Mouse (Mus musculus) liver, embryonic 16.5 days (tissue): Measurements from ENCODE around the gene Myo1h. TPM values are rescaled to one million over a fixed set of nuclear protein-coding genes. Genes with fewer than 3 reads are reported as not detected.

Source experiments
- ATAC-seq: fragments of 200-750 bp; cut with Nextera tagmentation; 2 replicates; pipeline ENCODE4 v1.8.0; 2017; ENCODE audit warnings: low read depth, mild to moderate bottlenecking, moderate number of reproducible peaks, moderate library complexity
- H3K27ac ChIP-seq: fragments of 300-500 bp; sonication (generic); 2 replicates; pipeline ENCODE4 v1.5.1; 2014; ENCODE audit warnings: mild to moderate bottlenecking, low read length
- H3K27me3 ChIP-seq: fragments of 300-500 bp; sonication (generic); 2 replicates; pipeline ENCODE4 v1.6.1; 2014; ENCODE audit warnings: low read depth, low read length, mixed read lengths; ENCODE audit not compliant: control insufficient read depth, insufficient read depth
- H3K36me3 ChIP-seq: fragments of 300-500 bp; sonication (generic); 2 replicates; pipeline ENCODE4 v1.6.1; 2014; ENCODE audit warnings: mild to moderate bottlenecking; ENCODE audit not compliant: control insufficient read depth, insufficient read depth
- H3K4me1 ChIP-seq: fragments of 300-500 bp; sonication (generic); 2 replicates; pipeline ENCODE4 v1.6.1; 2014; ENCODE audit warnings: low read depth, low read length, mixed read lengths; ENCODE audit not compliant: control insufficient read depth
- H3K4me2 ChIP-seq: fragments of 300-500 bp; sonication (generic); 2 replicates; pipeline ENCODE4 v1.6.1; 2014; ENCODE audit warnings: low read depth, low read length, mixed read lengths
- H3K4me3 ChIP-seq: fragments of 300-500 bp; sonication (generic); 2 replicates; pipeline ENCODE4 v1.5.1; 2014; ENCODE audit warnings: low read depth, mild to moderate bottlenecking, low read length
- H3K9ac ChIP-seq: fragments of 300-500 bp; sonication (generic); 2 replicates; pipeline ENCODE4 v1.6.1; 2014; ENCODE audit warnings: low read depth, low read length
- H3K9me3 ChIP-seq: fragments of 300-500 bp; sonication (generic); replicated peaks from 2 replicates; pipeline ENCODE4 v1.6.1; 2016; ENCODE audit warnings: low read length; ENCODE audit not compliant: control insufficient read depth
- WGBS: fragments of 180-500 bp; shearing (Covaris S2); extraction: QIAGEN DNeasy Blood & Tissue Kit; methylation state at CpG from one replicate; pipeline ENCODE4 v1.1.7; 2014; ENCODE audit not compliant: insufficient replicate concordance; 5-methylcytosine and 5-hydroxymethylcytosine counted together
- polyA plus RNA-seq: library from polyadenylated mRNA; unstranded; fragments of >200 nt; fragmentation: Nextera tagmentation; extraction: Ambion mirVana; gene quantifications from 2 replicates; pipeline ENCODE4 v1.2.1, GENCODE M21; 2015

Myo1h gene
- polyA plus RNA-seq, 1 experiment from 2014 or later = 0.98 TPM

DNA sequence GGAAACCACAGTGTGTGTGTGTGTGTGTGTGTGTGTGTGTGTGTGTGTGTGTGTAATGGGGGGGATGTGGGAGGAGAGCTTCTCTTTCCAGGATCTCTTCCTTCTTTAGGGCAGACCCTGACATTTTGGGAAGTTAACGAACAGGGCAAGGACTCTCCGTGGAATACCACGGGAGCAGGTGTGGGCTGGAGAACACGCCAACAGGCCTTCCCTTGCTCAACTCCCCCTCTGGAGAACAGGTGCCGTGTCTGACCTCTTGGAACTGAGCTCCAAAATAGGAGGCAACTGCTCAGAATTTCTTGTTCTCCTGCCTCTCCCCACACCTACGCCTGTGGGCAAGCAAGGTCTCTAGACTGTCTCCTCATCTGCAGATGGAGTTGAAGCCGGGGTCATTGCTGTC is 19.5 kb upstream of the Myo1h start:
- H3K4me3 ChIP-seq = no peak overlapping the region
- peaks cover 35% of the 10 kb centered on the region for H3K27me3 ChIP-seq

DNA sequence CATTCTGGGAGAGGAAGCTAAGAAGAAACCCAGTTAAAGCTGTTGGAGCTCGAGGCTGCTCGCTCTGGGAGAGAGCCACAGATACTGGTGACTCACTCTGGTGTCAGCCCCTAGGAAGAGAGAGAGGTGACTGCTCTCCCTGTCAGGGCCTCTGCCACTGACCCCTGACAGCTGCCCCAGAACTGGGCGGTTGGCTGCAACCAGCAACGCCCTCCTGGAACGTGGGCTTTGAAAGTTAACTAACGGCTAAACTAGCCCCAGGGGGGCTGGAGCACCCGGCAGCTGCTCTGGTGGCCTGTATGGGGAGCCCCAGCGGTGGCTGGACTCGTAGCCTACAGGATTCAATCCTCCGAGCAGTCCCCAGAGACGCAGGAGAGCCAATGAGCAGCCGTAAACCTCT is 19.0 kb upstream of the Myo1h start:
- peaks cover 40% of the 10 kb centered on the region for H3K27me3 ChIP-seq
- H3K4me3 ChIP-seq = no peak overlapping the region
- H3K36me3 ChIP-seq = no peaks in the 10 kb centered on the region
- H3K9ac ChIP-seq = no peak overlapping the region
- no peaks in the 10 kb centered on the region for H3K4me1 ChIP-seq
- H3K4me2 ChIP-seq = no peak overlapping the region
- no peak for ATAC-seq
- 19% methylated on average over 12 of the region's 12 CpGs for whole genome bisulfite sequencing
- no peak overlapping the region for H3K27ac ChIP-seq
- H3K9me3 ChIP-seq = no peaks in the 10 kb centered on the region

More for the DNA sequence above, 19.5 kb upstream of the Myo1h start:
- no peaks in the 10 kb centered on the region for H3K4me1 ChIP-seq
- ATAC-seq = no peak
- no peaks in the 10 kb centered on the region for H3K9me3 ChIP-seq
- H3K36me3 ChIP-seq = no peaks in the 10 kb centered on the region
- 25% methylated on average over 7 of the region's 7 CpGs for WGBS
- H3K27ac ChIP-seq = no peak overlapping the region
- no peak overlapping the region for H3K9ac ChIP-seq
- H3K4me2 ChIP-seq = no peak overlapping the region

DNA sequence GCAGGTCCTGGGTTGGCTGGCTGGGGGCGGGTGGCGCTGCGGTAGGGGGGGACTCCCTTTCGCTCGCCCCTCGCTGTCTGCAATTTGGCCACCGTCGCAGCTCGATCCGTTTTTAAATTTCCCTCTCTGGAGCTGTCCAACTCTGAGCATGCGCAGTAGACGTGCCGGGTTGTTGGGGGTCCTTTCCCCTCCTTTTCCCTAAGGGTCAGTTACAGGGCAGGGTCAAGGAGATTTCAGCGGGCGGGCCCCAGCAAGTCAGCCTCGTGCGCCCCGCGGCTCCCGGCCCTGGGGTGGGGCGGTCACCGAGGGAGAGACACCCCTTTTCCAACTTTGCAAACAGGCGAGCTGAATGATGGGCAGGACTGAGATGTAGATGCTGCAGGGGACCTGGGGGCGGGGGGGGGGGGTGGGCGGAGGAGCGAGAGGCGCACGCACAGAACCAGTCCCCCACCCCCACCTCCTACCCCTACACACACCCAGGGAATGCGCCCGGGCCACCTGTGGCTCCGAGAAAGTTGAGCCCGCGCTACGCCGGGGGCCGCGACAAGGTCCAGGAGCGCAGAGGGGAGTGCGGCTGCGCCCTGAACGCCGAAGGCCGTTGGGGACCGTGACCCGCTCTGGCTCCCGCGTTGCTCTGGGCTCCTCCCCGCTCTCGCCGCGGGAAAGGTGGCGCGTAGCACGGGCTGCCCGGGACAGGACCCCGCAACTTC is 15.1 kb upstream of the Myo1h start, which contains the start of gene Foxn4:
Foxn4 (minus strand) TSS at position 115 of the 710 bp plus-strand sequence.
- peak within 1 kb of the TSS; percentile 26; the same call in 1 of the 2 replicates for H3K4me2 ChIP-seq
- no peaks in the 10 kb centered on the region for H3K4me1 ChIP-seq
- 1% methylated on average over 45 of the region's 56 CpGs for WGBS
- H3K9me3 ChIP-seq = no peaks in the 10 kb centered on the region
- H3K27me3 ChIP-seq = peaks cover 55% of the 10 kb centered on the region
- no peak within 1 kb of the TSS for H3K27ac ChIP-seq
- no peak for ATAC-seq
- H3K9ac ChIP-seq = no peak within 1 kb of the TSS
- H3K36me3 ChIP-seq = no peaks in the 10 kb centered on the region
- no peak within 1 kb of the TSS for H3K4me3 ChIP-seq

DNA sequence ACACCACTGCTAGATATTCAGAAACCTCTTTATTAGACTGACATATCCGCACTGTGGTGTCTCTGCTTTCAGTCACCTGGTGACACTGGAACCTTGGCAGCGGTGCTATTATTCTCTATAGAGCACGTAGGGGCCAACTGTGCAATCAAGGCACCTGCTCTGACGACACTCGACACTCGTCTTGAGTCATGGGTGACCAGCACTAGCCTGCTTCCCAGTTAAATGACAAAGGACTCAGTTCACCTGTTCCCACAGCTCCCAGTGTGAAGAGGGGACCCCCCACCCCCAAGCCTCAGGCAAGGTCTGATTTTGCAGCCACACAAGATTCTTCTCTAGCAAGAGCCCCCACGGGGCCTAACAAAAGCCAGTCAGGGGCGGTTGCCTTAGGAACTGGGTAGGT is 13.6 kb upstream of the Myo1h start:
- H3K4me2 ChIP-seq = no peak overlapping the region
- H3K9ac ChIP-seq = no peak overlapping the region
- H3K27ac ChIP-seq = no peak overlapping the region
- no peak for ATAC-seq
- H3K27me3 ChIP-seq = peaks cover 55% of the 10 kb centered on the region
- no peaks in the 10 kb centered on the region for H3K9me3 ChIP-seq
- no peak overlapping the region for H3K4me3 ChIP-seq
- no peaks in the 10 kb centered on the region for H3K4me1 ChIP-seq
- H3K36me3 ChIP-seq = no peaks in the 10 kb centered on the region
- WGBS = 24% methylated on average over 8 of the region's 8 CpGs

GRCm38 (mm10) chr5:114275991-114276390 is 13.0 kb upstream of the Myo1h start:
- Histone ChIP-seq H3K27ac (no peak overlapping the region), H3K4me3 (no peak overlapping the region), H3K36me3 (no peaks in the 10 kb centered on the region), H3K4me1 (no peaks in the 10 kb centered on the region), H3K9me3 (no peaks in the 10 kb centered on the region), H3K9ac (no peak overlapping the region), H3K27me3 (peaks cover 53% of the 10 kb centered on the region), H3K4me2 (no peak overlapping the region)
- no peak for ATAC-seq
- 29% methylated on average over 16 of the region's 16 CpGs for WGBS

GRCm38 (mm10) chr5:114279382-114280143 is 9.4 kb upstream of the Myo1h start:
- H3K4me2 ChIP-seq = no peak overlapping the region
- WGBS = 58% methylated on average over 12 of the region's 12 CpGs
- no peaks in the 10 kb centered on the region for H3K9me3 ChIP-seq
- no peak overlapping the region for H3K27ac ChIP-seq
- H3K4me3 ChIP-seq = no peak overlapping the region
- H3K4me1 ChIP-seq = no peaks in the 10 kb centered on the region
- no peaks in the 10 kb centered on the region for H3K36me3 ChIP-seq
- H3K9ac ChIP-seq = no peak overlapping the region
- ATAC-seq = no peak
- peaks cover 19% of the 10 kb centered on the region for H3K27me3 ChIP-seq

DNA sequence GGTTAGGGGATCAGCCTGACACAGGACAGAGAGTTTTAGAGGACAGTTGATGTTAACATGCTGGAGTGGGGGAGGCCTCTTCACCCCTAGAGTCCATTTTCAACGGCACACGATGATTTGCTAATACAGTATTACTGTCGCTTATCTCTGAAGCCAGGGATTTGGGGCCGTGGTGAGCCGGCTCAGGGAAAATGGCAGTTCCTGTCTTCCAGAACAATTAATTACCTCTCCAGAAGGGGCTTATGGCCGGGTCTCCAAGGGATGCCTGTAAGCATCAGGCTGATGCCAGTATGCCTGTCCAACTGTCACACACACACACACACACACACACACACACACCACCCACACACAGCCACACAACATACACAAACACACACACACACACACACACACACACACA is 6.6 kb upstream of the Myo1h start:
- no peaks in the 10 kb centered on the region for H3K36me3 ChIP-seq
- 32% methylated on average over 6 of the region's 6 CpGs for WGBS
- H3K27ac ChIP-seq = no peak overlapping the region
- H3K4me2 ChIP-seq = no peak overlapping the region
- no peak overlapping the region for H3K9ac ChIP-seq
- no peaks in the 10 kb centered on the region for H3K9me3 ChIP-seq
- H3K4me1 ChIP-seq = no peaks in the 10 kb centered on the region
- no peak overlapping the region for H3K4me3 ChIP-seq
- no peak for ATAC-seq
- H3K27me3 ChIP-seq = no peaks in the 10 kb centered on the region; the same call in 1 of the 2 replicates

- H3K4me1 ChIP-seq = no peaks in the 10 kb centered on the region
- no peak overlapping the region for H3K9ac ChIP-seq
- H3K27me3 ChIP-seq = no peaks in the 10 kb centered on the region; the same call in 1 of the 2 replicates
- no peaks in the 10 kb centered on the region for H3K9me3 ChIP-seq
- 57% methylated on average over 13 of the region's 13 CpGs for WGBS
- H3K4me3 ChIP-seq = no peak overlapping the region
- no peak overlapping the region for H3K4me2 ChIP-seq
- H3K27ac ChIP-seq = no peak overlapping the region
- ATAC-seq = no peak
- H3K36me3 ChIP-seq = no peaks in the 10 kb centered on the region
These were observed 4.2 kb upstream of the Myo1h start for GRCm38 (mm10) chr5:114284604-114285397.
